Mouse (Mus musculus) liver, embryonic 14.5 days (tissue): Measurements from ENCODE around the gene Pcdh11x. TPM values are rescaled to one million over a fixed set of nuclear protein-coding genes. Genes with fewer than 3 reads are reported as not detected.

Source experiments
- ATAC-seq: fragments of 200-750 bp; cut with Nextera tagmentation; 2 replicates; pipeline ENCODE4 v1.8.0; 2017; ENCODE audit warnings: moderate number of reproducible peaks, mild to moderate bottlenecking, moderate library complexity; ENCODE audit not compliant: insufficient read depth
- DNase-seq, 3 experiments: peaks; one replicate each; pipeline ENCODE4 v3.0.0-alpha.2; 2012 to 2013; ENCODE audit warnings: low read depth in 3 of 3, low spot score in 3 of 3
- H3K27ac ChIP-seq: fragments of 300-500 bp; sonication (generic); 2 replicates; pipeline ENCODE4 v1.5.1; 2014; ENCODE audit warnings: moderate library complexity, mild to moderate bottlenecking, control low read depth, inconsistent platforms
- H3K27me3 ChIP-seq: fragments of 300-500 bp; sonication (generic); 2 replicates; pipeline ENCODE4 v1.6.1; 2014; ENCODE audit warnings: mild to moderate bottlenecking, low read length, moderate library complexity; ENCODE audit not compliant: control insufficient read depth, insufficient read depth
- H3K36me3 ChIP-seq: fragments of 300-500 bp; sonication (generic); replicated peaks from 2 replicates; pipeline ENCODE4 v1.6.1; 2014; ENCODE audit warnings: low read depth; ENCODE audit not compliant: control insufficient read depth, insufficient read depth
- H3K4me1 ChIP-seq, 2 experiments: fragments of 200-500 bp in 1 of 2; fragments of 300-500 bp in 1 of 2; sonication (generic) in 1 of 2; replicated peaks; 2 replicates each; pipeline ENCODE4 v1.6.1; 2012 to 2014; ENCODE audit warnings: antibody characterized with exemption in 1 of 2, inconsistent platforms in 1 of 2, low read length in 1 of 2; ENCODE audit not compliant: control insufficient read depth in 2 of 2, insufficient read depth in 2 of 2
- H3K4me2 ChIP-seq: fragments of 300-500 bp; sonication (generic); 2 replicates; pipeline ENCODE4 v1.6.1; 2014; ENCODE audit warnings: low read depth, mild to moderate bottlenecking, control low read depth, moderate library complexity
- H3K4me3 ChIP-seq, 2 experiments: fragments of 200-500 bp in 1 of 2; fragments of 300-500 bp in 1 of 2; sonication (generic) in 1 of 2; 2 replicates each; pipeline ENCODE4 v1.5.1; 2012 to 2014; ENCODE audit warnings: low read depth in 2 of 2, low read length in 2 of 2, mild to moderate bottlenecking in 2 of 2, control low read depth in 1 of 2, inconsistent platforms in 1 of 2, moderate library complexity in 1 of 2; ENCODE audit not compliant: insufficient read depth in 1 of 2
- H3K9ac ChIP-seq: fragments of 300-500 bp; sonication (generic); replicated peaks from 2 replicates; pipeline ENCODE4 v1.6.1; 2014; ENCODE audit warnings: mild to moderate bottlenecking, control low read depth, moderate library complexity
- H3K9me3 ChIP-seq: fragments of 300-500 bp; sonication (generic); 2 replicates; pipeline ENCODE4 v1.6.1; 2016; ENCODE audit warnings: low read length, mixed read lengths; ENCODE audit not compliant: control insufficient read depth
- CTCF ChIP-seq: IDR thresholded peaks from 2 replicates; pipeline ENCODE4 v1.5.1; 2016; ENCODE audit warnings: antibody characterized with exemption, low read depth, control low read depth
- EP300 ChIP-seq: IDR thresholded peaks from 2 replicates; pipeline ENCODE4 v1.6.1; 2016; ENCODE audit warnings: antibody characterized with exemption, low read depth
- WGBS: fragments of 180-500 bp; shearing (Covaris S2); extraction: QIAGEN DNeasy Blood & Tissue Kit; methylation state at CpG from one replicate; pipeline ENCODE4 v1.1.7; 2014; ENCODE audit not compliant: insufficient replicate concordance; 5-methylcytosine and 5-hydroxymethylcytosine counted together
- polyA plus RNA-seq, 2 experiments: library from polyadenylated mRNA; depleted of rRNA in 1 of 2; stranded (reverse) in 1 of 2; unstranded in 1 of 2; fragments of >200 nt; fragmentation: Nextera tagmentation in 1 of 2; extraction: Ambion mirVana in 1 of 2; gene quantifications; 2 replicates each; pipeline versions ENCODE4 v1.2.1 to v1.2.3; 2012 to 2014

Pcdh11x gene
- polyA plus RNA-seq, 2 experiments = 0.03 to 0.04 TPM

DNA sequence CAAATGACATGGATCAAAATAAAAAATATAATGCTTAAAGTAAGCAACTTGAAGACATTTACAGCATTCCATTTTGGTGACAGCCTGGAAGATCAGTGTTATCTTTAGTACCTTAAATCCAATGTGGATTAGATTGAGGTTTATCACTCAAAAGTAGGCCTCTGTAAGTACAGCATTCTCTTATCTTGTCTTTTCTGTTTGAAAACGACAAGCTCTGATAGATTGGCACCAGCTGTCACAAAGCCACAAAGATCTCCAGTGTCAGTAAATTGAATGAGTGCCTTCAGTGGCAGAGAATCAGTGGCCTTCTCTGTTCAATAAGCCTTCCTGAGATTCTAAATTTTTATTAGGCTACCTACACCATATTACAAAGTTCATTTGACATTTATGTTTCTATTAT is 445.7 kb downstream of the Pcdh11x start:
- no peaks in the 10 kb centered on the region for H3K4me1 ChIP-seq
- no peaks in the 10 kb centered on the region for H3K27me3 ChIP-seq
- 25% methylated on average over 1 of the region's 1 CpGs for WGBS
- no peak for TF ChIP-seq EP300
- no peak for TF ChIP-seq CTCF
- no peak overlapping the region for H3K4me2 ChIP-seq
- H3K9me3 ChIP-seq = no peaks in the 10 kb centered on the region
- H3K27ac ChIP-seq = no peak overlapping the region
- H3K4me3 ChIP-seq = no peak overlapping the region
- no peak for ATAC-seq
- H3K36me3 ChIP-seq = no peaks in the 10 kb centered on the region
- no peak for DNase-seq
- H3K9ac ChIP-seq = no peak overlapping the region

DNA sequence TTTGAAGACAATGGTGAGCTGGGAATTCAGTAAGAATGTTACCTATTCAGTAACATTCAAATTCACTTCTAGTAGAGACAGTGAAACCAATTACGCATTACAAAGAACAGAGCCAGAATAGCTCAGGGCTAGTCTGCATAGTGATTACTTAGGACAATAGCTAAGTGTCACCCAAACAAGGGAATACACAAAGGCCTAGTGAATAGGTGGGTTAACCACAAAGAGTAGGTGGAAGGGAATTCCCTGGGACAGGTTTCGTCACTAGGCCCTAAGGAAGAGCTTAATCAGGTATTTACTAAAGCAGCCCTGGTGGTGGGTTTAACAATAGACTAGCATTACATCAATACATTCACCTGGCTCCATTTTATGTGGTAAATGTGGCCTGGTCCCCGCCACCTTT is 654.5 kb downstream of the Pcdh11x start:
- Histone ChIP-seq H3K9ac (no peak overlapping the region), H3K4me1 (no peaks in the 10 kb centered on the region), H3K4me3 (no peak overlapping the region), H3K36me3 (no peaks in the 10 kb centered on the region), H3K4me2 (no peak overlapping the region), H3K27me3 (no peaks in the 10 kb centered on the region), H3K9me3 (no peaks in the 10 kb centered on the region), H3K27ac (no peak overlapping the region)
- TF ChIP-seq EP300 = no peak
- no peak for TF ChIP-seq CTCF
- 57% methylated on average over 3 of the region's 3 CpGs for WGBS
- DNase-seq (no peak), ATAC-seq (no peak)

Other genes starting within 250 kb of the Pcdh11x start
- gene H2afb3, start 22.8 kb downstream of the Pcdh11x start, polyA plus RNA-seq (2012; rRNA removed) = not detected in 2 replicates
- gene H2afb3, start 22.8 kb downstream of the Pcdh11x start, polyA plus RNA-seq (2014; fragmentation: Nextera tagmentation; extraction: Ambion mirVana) = not detected in 2 replicates